Mouse (Mus musculus): Measurements from ENCODE around the gene Dgat2. TPM values are rescaled to one million over a fixed set of nuclear protein-coding genes. Genes with fewer than 3 reads are reported as not detected.

Dgat2 gene
- polyA plus RNA-seq, 1 experiment from 2014 or later: 18.5 TPM

GRCm38 (mm10) chr7:99217338-99218074 lies 35.0 kb upstream of the Dgat2 start:
- WGBS: 56% methylated on average over 3 of the region's 3 CpGs
- Histone ChIP-seq H3K27me3 (replicated peaks; ENCODE audit: control insufficient read depth, insufficient read depth, low read length) (no peaks in the 10 kb centered on the region), H3K4me2 (ENCODE audit: low read length) (no peak overlapping the region), H3K9ac (replicated peaks; ENCODE audit: low read depth, low read length) (no peak overlapping the region), H3K36me3 (ENCODE audit: control insufficient read depth, insufficient read depth) (no peaks in the 10 kb centered on the region), H3K27ac (ENCODE audit: low read length) (no peak overlapping the region), H3K9me3 (ENCODE audit: control insufficient read depth, low read length) (no peaks in the 10 kb centered on the region), H3K4me3 (replicated peaks; ENCODE audit: low read length) (no peak overlapping the region), H3K4me1 (replicated peaks; ENCODE audit: control insufficient read depth, insufficient read depth, low read length) (peaks cover 7% of the 10 kb centered on the region; the same call in 1 of the 2 replicates)
- peak; percentile 96 for ATAC-seq

- no peaks in the 10 kb centered on the region for H3K36me3 ChIP-seq (ENCODE audit: control insufficient read depth, insufficient read depth)
- ATAC-seq: no peak
- WGBS: 75% methylated on average over 8 of the region's 8 CpGs
- H3K9ac ChIP-seq (replicated peaks; ENCODE audit: low read depth, low read length): no peak overlapping the region
- no peak overlapping the region for H3K4me3 ChIP-seq (replicated peaks; ENCODE audit: low read length)
- H3K27me3 ChIP-seq (replicated peaks; ENCODE audit: control insufficient read depth, insufficient read depth, low read length): no peaks in the 10 kb centered on the region
- no peaks in the 10 kb centered on the region for H3K9me3 ChIP-seq (ENCODE audit: control insufficient read depth, low read length)
- no peak overlapping the region for H3K27ac ChIP-seq (ENCODE audit: low read length)
- H3K4me1 ChIP-seq (replicated peaks; ENCODE audit: control insufficient read depth, insufficient read depth, low read length): peaks cover 7% of the 10 kb centered on the region; the same call in 1 of the 2 replicates
- no peak overlapping the region for H3K4me2 ChIP-seq (ENCODE audit: low read length)
These were observed 32.9 kb upstream of the Dgat2 start for GRCm38 (mm10) chr7:99215347-99215855.

GRCm38 (mm10) chr7:99214621-99215185 lies 32.2 kb upstream of the Dgat2 start:
- 79% methylated on average over 10 of the region's 10 CpGs for WGBS
- no peak for ATAC-seq
- H3K9ac ChIP-seq (replicated peaks; ENCODE audit: low read depth, low read length): no peak overlapping the region
- no peaks in the 10 kb centered on the region for H3K9me3 ChIP-seq (ENCODE audit: control insufficient read depth, low read length)
- H3K27ac ChIP-seq (ENCODE audit: low read length): no peak overlapping the region
- no peak overlapping the region for H3K4me2 ChIP-seq (ENCODE audit: low read length)
- H3K4me1 ChIP-seq (replicated peaks; ENCODE audit: control insufficient read depth, insufficient read depth, low read length): peaks cover 7% of the 10 kb centered on the region; the same call in 1 of the 2 replicates
- H3K27me3 ChIP-seq (replicated peaks; ENCODE audit: control insufficient read depth, insufficient read depth, low read length): no peaks in the 10 kb centered on the region
- no peak overlapping the region for H3K4me3 ChIP-seq (replicated peaks; ENCODE audit: low read length)
- no peaks in the 10 kb centered on the region for H3K36me3 ChIP-seq (ENCODE audit: control insufficient read depth, insufficient read depth)

GRCm38 (mm10) chr7:99213686-99214085 lies 31.2 kb upstream of the Dgat2 start:
- no peak for ATAC-seq
- Histone ChIP-seq H3K4me2 (ENCODE audit: low read length) (no peak overlapping the region), H3K27ac (ENCODE audit: low read length) (no peak overlapping the region), H3K9me3 (ENCODE audit: control insufficient read depth, low read length) (no peaks in the 10 kb centered on the region), H3K27me3 (replicated peaks; ENCODE audit: control insufficient read depth, insufficient read depth, low read length) (no peaks in the 10 kb centered on the region), H3K4me3 (replicated peaks; ENCODE audit: low read length) (no peak overlapping the region), H3K9ac (replicated peaks; ENCODE audit: low read depth, low read length) (no peak overlapping the region), H3K4me1 (replicated peaks; ENCODE audit: control insufficient read depth, insufficient read depth, low read length) (peaks cover 7% of the 10 kb centered on the region; the same call in 1 of the 2 replicates), H3K36me3 (ENCODE audit: control insufficient read depth, insufficient read depth) (no peaks in the 10 kb centered on the region)
- WGBS: 88% methylated on average over 2 of the region's 2 CpGs

- WGBS: 96% methylated on average over 1 of the region's 1 CpGs
- Histone ChIP-seq H3K9me3 (ENCODE audit: control insufficient read depth, low read length) (no peaks in the 10 kb centered on the region), H3K4me1 (replicated peaks; ENCODE audit: control insufficient read depth, insufficient read depth, low read length) (peaks cover 7% of the 10 kb centered on the region; the same call in 1 of the 2 replicates), H3K27ac (ENCODE audit: low read length) (no peak overlapping the region), H3K36me3 (ENCODE audit: control insufficient read depth, insufficient read depth) (no peaks in the 10 kb centered on the region), H3K4me3 (replicated peaks; ENCODE audit: low read length) (no peak overlapping the region), H3K9ac (replicated peaks; ENCODE audit: low read depth, low read length) (no peak overlapping the region), H3K27me3 (replicated peaks; ENCODE audit: control insufficient read depth, insufficient read depth, low read length) (no peaks in the 10 kb centered on the region), H3K4me2 (ENCODE audit: low read length) (no peak overlapping the region)
- ATAC-seq: no peak
These were observed 30.5 kb upstream of the Dgat2 start for GRCm38 (mm10) chr7:99213056-99213455.

GRCm38 (mm10) chr7:99208704-99209103 lies 26.2 kb upstream of the Dgat2 start:
- ATAC-seq: no peak
- no peak overlapping the region for H3K9ac ChIP-seq (replicated peaks; ENCODE audit: low read depth, low read length)
- WGBS: 91% methylated on average over 4 of the region's 4 CpGs
- H3K4me1 ChIP-seq (replicated peaks; ENCODE audit: control insufficient read depth, insufficient read depth, low read length): no peaks in the 10 kb centered on the region
- no peak overlapping the region for H3K27ac ChIP-seq (ENCODE audit: low read length)
- no peak overlapping the region for H3K4me2 ChIP-seq (ENCODE audit: low read length)
- H3K36me3 ChIP-seq (ENCODE audit: control insufficient read depth, insufficient read depth): no peaks in the 10 kb centered on the region
- H3K4me3 ChIP-seq (replicated peaks; ENCODE audit: low read length): no peak overlapping the region
- no peaks in the 10 kb centered on the region for H3K9me3 ChIP-seq (ENCODE audit: control insufficient read depth, low read length)
- H3K27me3 ChIP-seq (replicated peaks; ENCODE audit: control insufficient read depth, insufficient read depth, low read length): no peaks in the 10 kb centered on the region

GRCm38 (mm10) chr7:99206364-99206763 lies 23.8 kb upstream of the Dgat2 start:
- no peak overlapping the region for H3K4me3 ChIP-seq (replicated peaks; ENCODE audit: low read length)
- no peak overlapping the region for H3K4me2 ChIP-seq (ENCODE audit: low read length)
- H3K4me1 ChIP-seq (replicated peaks; ENCODE audit: control insufficient read depth, insufficient read depth, low read length): no peaks in the 10 kb centered on the region
- no peak for ATAC-seq
- H3K27ac ChIP-seq (ENCODE audit: low read length): no peak overlapping the region
- H3K36me3 ChIP-seq (ENCODE audit: control insufficient read depth, insufficient read depth): no peaks in the 10 kb centered on the region
- no peaks in the 10 kb centered on the region for H3K9me3 ChIP-seq (ENCODE audit: control insufficient read depth, low read length)
- 87% methylated on average over 7 of the region's 7 CpGs for WGBS
- H3K9ac ChIP-seq (replicated peaks; ENCODE audit: low read depth, low read length): no peak overlapping the region
- H3K27me3 ChIP-seq (replicated peaks; ENCODE audit: control insufficient read depth, insufficient read depth, low read length): no peaks in the 10 kb centered on the region

GRCm38 (mm10) chr7:99202163-99202562 lies 19.6 kb upstream of the Dgat2 start:
- WGBS: 88% methylated on average over 7 of the region's 7 CpGs
- Histone ChIP-seq H3K9me3 (ENCODE audit: control insufficient read depth, low read length) (no peaks in the 10 kb centered on the region), H3K4me3 (replicated peaks; ENCODE audit: low read length) (no peak overlapping the region), H3K36me3 (ENCODE audit: control insufficient read depth, insufficient read depth) (no peaks in the 10 kb centered on the region), H3K4me1 (replicated peaks; ENCODE audit: control insufficient read depth, insufficient read depth, low read length) (no peaks in the 10 kb centered on the region), H3K27me3 (replicated peaks; ENCODE audit: control insufficient read depth, insufficient read depth, low read length) (no peaks in the 10 kb centered on the region), H3K27ac (ENCODE audit: low read length) (no peak overlapping the region), H3K9ac (replicated peaks; ENCODE audit: low read depth, low read length) (no peak overlapping the region), H3K4me2 (ENCODE audit: low read length) (no peak overlapping the region)
- ATAC-seq: no peak

GRCm38 (mm10) chr7:99200290-99200689 lies 17.8 kb upstream of the Dgat2 start:
- Histone ChIP-seq H3K4me3 (replicated peaks; ENCODE audit: low read length) (no peak overlapping the region), H3K36me3 (ENCODE audit: control insufficient read depth, insufficient read depth) (no peaks in the 10 kb centered on the region), H3K4me1 (replicated peaks; ENCODE audit: control insufficient read depth, insufficient read depth, low read length) (no peaks in the 10 kb centered on the region), H3K4me2 (ENCODE audit: low read length) (no peak overlapping the region), H3K9ac (replicated peaks; ENCODE audit: low read depth, low read length) (no peak overlapping the region), H3K27me3 (replicated peaks; ENCODE audit: control insufficient read depth, insufficient read depth, low read length) (no peaks in the 10 kb centered on the region), H3K27ac (ENCODE audit: low read length) (no peak overlapping the region), H3K9me3 (ENCODE audit: control insufficient read depth, low read length) (no peaks in the 10 kb centered on the region)
- ATAC-seq: no peak
- 40% methylated on average over 4 of the region's 4 CpGs for WGBS

Measured in forebrain, embryonic 16.5 days (tissue).